Mouse (Mus musculus) lung, postnatal 36 days (tissue): ENCODE data around the gene Ppm1h.

Source experiments
- DNase-seq: peaks from one replicate; pipeline ENCODE4 v3.0.0; 2022; ENCODE audit warnings: mixed read lengths

Gene Ppm1h

GRCm38 (mm10) chr10:122678541-122679436 is at the start of gene Ppm1h:
Ppm1h (plus strand) TSS chr10:122678762.
- DNase-seq: peak; percentile 88

- no peak for DNase-seq
Measured at GRCm38 (mm10) chr10:122629003-122629402, 49.6 kb upstream of the Ppm1h start.

GRCm38 (mm10) chr10:122639879-122640278 is 38.7 kb upstream of the Ppm1h start:
- DNase-seq: no peak

GRCm38 (mm10) chr10:122641263-122641795 is 37.2 kb upstream of the Ppm1h start:
- no peak for DNase-seq

- no peak for DNase-seq
Measured at GRCm38 (mm10) chr10:122642125-122642524, 36.4 kb upstream of the Ppm1h start.

- no peak for DNase-seq
Measured at GRCm38 (mm10) chr10:122651932-122652331, 26.6 kb upstream of the Ppm1h start.

GRCm38 (mm10) chr10:122652578-122652977 is 26.0 kb upstream of the Ppm1h start:
- no peak for DNase-seq

- DNase-seq: no peak
Measured at GRCm38 (mm10) chr10:122665652-122666051, 12.9 kb upstream of the Ppm1h start.

- no peak for DNase-seq
Measured at GRCm38 (mm10) chr10:122671253-122671652, 7.3 kb upstream of the Ppm1h start.

- DNase-seq: no peak
Measured at GRCm38 (mm10) chr10:122672044-122672443, 6.5 kb upstream of the Ppm1h start.

GRCm38 (mm10) chr10:122679437-122680045 is 979 bp downstream of the Ppm1h start:
- peak; percentile 47 for DNase-seq

- peak; percentile 16 for DNase-seq
Measured at GRCm38 (mm10) chr10:122680387-122681084, 2.0 kb downstream of the Ppm1h start.

- no peak for DNase-seq
Measured at GRCm38 (mm10) chr10:122681085-122681408, 2.5 kb downstream of the Ppm1h start.

- no peak for DNase-seq
Measured at GRCm38 (mm10) chr10:122683819-122684330, 5.3 kb downstream of the Ppm1h start.

GRCm38 (mm10) chr10:122685297-122685696 is 6.7 kb downstream of the Ppm1h start:
- DNase-seq: no peak

GRCm38 (mm10) chr10:122685836-122686531 is 7.4 kb downstream of the Ppm1h start:
- DNase-seq: no peak

- DNase-seq: no peak
Measured at GRCm38 (mm10) chr10:122690698-122691097, 12.1 kb downstream of the Ppm1h start.

- no peak for DNase-seq
Measured at GRCm38 (mm10) chr10:122693158-122693777, 14.7 kb downstream of the Ppm1h start.

- no peak for DNase-seq
Measured at GRCm38 (mm10) chr10:122693911-122694618, 15.5 kb downstream of the Ppm1h start.

- no peak for DNase-seq
Measured at GRCm38 (mm10) chr10:122696335-122696734, 17.8 kb downstream of the Ppm1h start.

GRCm38 (mm10) chr10:122698347-122698746 is 19.8 kb downstream of the Ppm1h start:
- DNase-seq: no peak
